Mouse (Mus musculus): Measurements from ENCODE around the gene Tgm1. TPM values are rescaled to one million over a fixed set of nuclear protein-coding genes. Genes with fewer than 3 reads are reported as not detected.

Gene Tgm1
- polyA plus RNA-seq, 1 experiment from 2014 or later, result 3.0 TPM

GRCm38 (mm10) chr14:55721076-55721475 lies 7.3 kb upstream of the Tgm1 start:
- Histone ChIP-seq H3K4me2 (peak overlapping the region; percentile 89), H3K36me3 (ENCODE audit: control insufficient read depth, insufficient read depth, low read length) (peaks cover 11% of the 10 kb centered on the region), H3K27ac (ENCODE audit: low read depth, low read length) (peak overlapping the region; percentile 76; the same call in 1 of the 2 replicates), H3K27me3 (replicated peaks; ENCODE audit: control insufficient read depth, insufficient read depth, low read length) (no peaks in the 10 kb centered on the region), H3K9me3 (ENCODE audit: control insufficient read depth, low read length) (no peaks in the 10 kb centered on the region), H3K4me3 (ENCODE audit: low read depth, low read length) (peak overlapping the region; percentile 75), H3K4me1 (replicated peaks; ENCODE audit: control insufficient read depth, insufficient read depth, low read length) (peaks cover 8% of the 10 kb centered on the region), H3K9ac (ENCODE audit: low read depth, low read length) (peak overlapping the region; percentile 76; the same call in 1 of the 2 replicates)
- DNase-seq (ENCODE audit: low spot score), result no peak
- ATAC-seq (replicated peaks; ENCODE audit: low FRiP score), result no peak
- WGBS, result 68% methylated on average over 6 of the region's 6 CpGs

DNA sequence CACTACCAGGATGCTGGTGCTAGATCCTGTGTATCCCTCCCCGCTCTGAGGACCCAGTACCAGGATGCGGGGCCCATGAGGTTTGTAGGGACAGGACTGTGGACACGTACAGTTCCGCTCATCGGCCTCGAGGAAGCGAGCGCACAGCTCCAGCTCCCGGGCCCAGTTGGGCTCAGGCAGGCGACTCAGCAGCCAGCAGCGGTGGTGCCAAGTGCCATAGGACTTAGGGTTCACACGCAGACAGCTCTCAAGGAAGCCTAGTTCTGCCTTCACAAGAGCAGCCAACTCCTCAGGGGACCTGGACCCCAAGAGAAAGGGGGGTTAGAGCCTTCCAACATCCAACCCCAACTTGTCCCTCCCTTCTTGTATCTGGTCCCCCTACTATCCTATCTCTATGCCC lies 6.9 kb upstream of the Tgm1 start:
- Histone ChIP-seq H3K36me3 (ENCODE audit: control insufficient read depth, insufficient read depth, low read length) (peaks cover 11% of the 10 kb centered on the region), H3K27me3 (replicated peaks; ENCODE audit: control insufficient read depth, insufficient read depth, low read length) (no peaks in the 10 kb centered on the region), H3K4me2 (peak overlapping the region; percentile 89), H3K9ac (ENCODE audit: low read depth, low read length) (no peak overlapping the region), H3K4me3 (ENCODE audit: low read depth, low read length) (no peak overlapping the region), H3K9me3 (ENCODE audit: control insufficient read depth, low read length) (no peaks in the 10 kb centered on the region), H3K27ac (ENCODE audit: low read depth, low read length) (no peak overlapping the region), H3K4me1 (replicated peaks; ENCODE audit: control insufficient read depth, insufficient read depth, low read length) (peaks cover 8% of the 10 kb centered on the region)
- WGBS, result 94% methylated on average over 12 of the region's 12 CpGs
- ATAC-seq (replicated peaks; ENCODE audit: low FRiP score) (no peak), DNase-seq (ENCODE audit: low spot score) (no peak)

GRCm38 (mm10) chr14:55719737-55720136 lies 6.0 kb upstream of the Tgm1 start:
- H3K36me3 ChIP-seq (ENCODE audit: control insufficient read depth, insufficient read depth, low read length), result peaks cover 11% of the 10 kb centered on the region
- 87% methylated on average over 6 of the region's 6 CpGs for WGBS

GRCm38 (mm10) chr14:55716884-55717283 lies 3.2 kb upstream of the Tgm1 start:
- no peak overlapping the region for H3K9ac ChIP-seq (ENCODE audit: low read depth, low read length)
- H3K4me1 ChIP-seq (replicated peaks; ENCODE audit: control insufficient read depth, insufficient read depth, low read length), result peaks cover 25% of the 10 kb centered on the region
- no peaks in the 10 kb centered on the region for H3K9me3 ChIP-seq (ENCODE audit: control insufficient read depth, low read length)
- 0 out of 2 replicates have a peak, but pooled peaks cover 3% of the 10 kb centered on the region for H3K27me3 ChIP-seq (replicated peaks; ENCODE audit: control insufficient read depth, insufficient read depth, low read length)
- 74% methylated on average over 8 of the region's 8 CpGs for WGBS
- peaks cover 11% of the 10 kb centered on the region for H3K36me3 ChIP-seq (ENCODE audit: control insufficient read depth, insufficient read depth, low read length)
- DNase-seq (ENCODE audit: low spot score) (no peak), ATAC-seq (replicated peaks; ENCODE audit: low FRiP score) (no peak)
- no peak overlapping the region for H3K4me2 ChIP-seq
- no peak overlapping the region for H3K27ac ChIP-seq (ENCODE audit: low read depth, low read length)
- H3K4me3 ChIP-seq (ENCODE audit: low read depth, low read length), result no peak overlapping the region

More at GRCm38 (mm10) chr14:55719737-55720136, 6.0 kb upstream of the Tgm1 start:
- ATAC-seq (replicated peaks; ENCODE audit: low FRiP score) (no peak), DNase-seq (ENCODE audit: low spot score) (no peak)
- Histone ChIP-seq H3K9ac (ENCODE audit: low read depth, low read length) (no peak overlapping the region), H3K4me3 (ENCODE audit: low read depth, low read length) (no peak overlapping the region), H3K27ac (ENCODE audit: low read depth, low read length) (no peak overlapping the region), H3K4me2 (no peak overlapping the region), H3K27me3 (replicated peaks; ENCODE audit: control insufficient read depth, insufficient read depth, low read length) (no peaks in the 10 kb centered on the region), H3K4me1 (replicated peaks; ENCODE audit: control insufficient read depth, insufficient read depth, low read length) (peaks cover 11% of the 10 kb centered on the region), H3K9me3 (ENCODE audit: control insufficient read depth, low read length) (no peaks in the 10 kb centered on the region)

DNA sequence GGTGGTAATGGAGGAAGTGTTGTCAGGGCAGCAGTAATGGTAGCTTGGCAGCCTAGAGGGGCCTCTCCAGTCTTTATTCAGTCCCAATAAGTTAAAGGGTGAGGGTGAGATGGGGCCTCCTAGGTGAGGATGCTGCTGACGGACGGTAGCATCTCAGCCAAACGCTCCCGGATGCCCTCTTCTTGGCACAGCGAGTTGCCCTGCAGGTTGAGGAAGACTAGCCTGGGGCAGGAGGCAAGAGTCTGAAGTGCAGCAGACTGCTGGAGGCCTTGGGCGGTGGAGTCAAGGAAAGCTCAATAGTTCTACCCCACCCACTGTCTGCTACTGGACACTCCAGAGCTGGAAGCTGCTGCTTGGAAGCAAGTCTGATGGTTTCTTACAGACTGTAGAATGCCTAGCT lies 2.5 kb upstream of the Tgm1 start:
- Histone ChIP-seq H3K4me1 (replicated peaks; ENCODE audit: control insufficient read depth, insufficient read depth, low read length) (peaks cover 27% of the 10 kb centered on the region), H3K4me2 (no peak overlapping the region), H3K9me3 (ENCODE audit: control insufficient read depth, low read length) (no peaks in the 10 kb centered on the region), H3K27ac (ENCODE audit: low read depth, low read length) (no peak overlapping the region), H3K4me3 (ENCODE audit: low read depth, low read length) (no peak overlapping the region), H3K9ac (ENCODE audit: low read depth, low read length) (no peak overlapping the region), H3K27me3 (replicated peaks; ENCODE audit: control insufficient read depth, insufficient read depth, low read length) (0 out of 2 replicates have a peak, but pooled peaks cover 5% of the 10 kb centered on the region), H3K36me3 (ENCODE audit: control insufficient read depth, insufficient read depth, low read length) (peaks cover 11% of the 10 kb centered on the region)
- DNase-seq (ENCODE audit: low spot score), result no peak
- WGBS, result 88% methylated on average over 6 of the region's 6 CpGs
- ATAC-seq (replicated peaks; ENCODE audit: low FRiP score), result no peak

- H3K27ac ChIP-seq (ENCODE audit: low read depth, low read length), result no peak overlapping the region
- DNase-seq (ENCODE audit: low spot score) (no peak), ATAC-seq (replicated peaks; ENCODE audit: low FRiP score) (no peak)
- H3K4me3 ChIP-seq (ENCODE audit: low read depth, low read length), result no peak overlapping the region
- no peak overlapping the region for H3K4me2 ChIP-seq
- WGBS, result 40% methylated on average over 6 of the region's 6 CpGs
- H3K27me3 ChIP-seq (replicated peaks; ENCODE audit: control insufficient read depth, insufficient read depth, low read length), result 0 out of 2 replicates have a peak, but pooled peaks cover 5% of the 10 kb centered on the region
- peaks cover 30% of the 10 kb centered on the region for H3K4me1 ChIP-seq (replicated peaks; ENCODE audit: control insufficient read depth, insufficient read depth, low read length)
- peaks cover 11% of the 10 kb centered on the region for H3K36me3 ChIP-seq (ENCODE audit: control insufficient read depth, insufficient read depth, low read length)
- H3K9me3 ChIP-seq (ENCODE audit: control insufficient read depth, low read length), result no peaks in the 10 kb centered on the region
- H3K9ac ChIP-seq (ENCODE audit: low read depth, low read length), result no peak overlapping the region
These were observed 1.2 kb upstream of the Tgm1 start for GRCm38 (mm10) chr14:55714893-55715292.

DNA sequence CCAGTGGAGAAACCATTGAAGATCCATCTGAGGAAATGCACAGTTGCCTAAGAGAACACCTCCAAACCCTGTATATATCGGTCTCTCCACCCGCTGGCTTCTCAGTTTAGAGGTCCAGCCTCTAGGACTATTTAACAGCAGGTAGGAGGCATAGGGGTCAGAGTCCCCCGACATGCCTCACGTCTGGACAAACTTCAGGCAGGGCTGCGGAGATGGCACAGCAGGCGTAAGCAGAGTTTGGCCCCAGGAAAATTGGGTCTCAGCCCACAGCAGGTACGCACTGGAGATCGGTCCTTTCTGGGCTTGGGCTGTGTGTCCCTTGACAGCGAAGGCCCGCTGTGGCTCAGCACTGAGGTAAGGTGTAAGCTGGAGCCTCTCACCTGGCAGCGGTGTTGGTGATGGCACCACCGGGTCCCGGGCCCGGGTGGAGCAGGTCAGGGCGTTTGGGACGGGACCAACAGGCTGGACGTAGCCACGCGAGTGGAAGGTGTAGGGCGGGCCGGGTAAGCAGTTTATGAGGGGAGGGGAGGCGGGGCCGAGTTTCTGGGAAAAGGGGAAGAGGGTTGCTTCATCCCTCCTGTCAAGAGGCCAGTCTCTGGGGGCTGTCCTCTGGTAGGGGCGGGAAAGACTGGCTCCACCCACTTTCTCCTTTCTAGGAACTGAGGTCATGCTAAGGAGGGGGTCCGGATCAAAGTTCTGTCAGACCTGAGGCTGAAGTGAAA lies 558 bp downstream of the Tgm1 start:
- H3K4me3 ChIP-seq (ENCODE audit: low read depth, low read length), result peak overlapping the region; percentile 38
- H3K27ac ChIP-seq (ENCODE audit: low read depth, low read length), result no peak overlapping the region
- DNase-seq (ENCODE audit: low spot score), result peak; percentile 41
- WGBS, result 11% methylated on average over 25 of the region's 25 CpGs
- H3K4me2 ChIP-seq, result peak overlapping the region; percentile 72
- 0 out of 2 replicates have a peak, but pooled peaks cover 5% of the 10 kb centered on the region for H3K27me3 ChIP-seq (replicated peaks; ENCODE audit: control insufficient read depth, insufficient read depth, low read length)
- H3K9me3 ChIP-seq (ENCODE audit: control insufficient read depth, low read length), result no peaks in the 10 kb centered on the region
- peaks cover 4% of the 10 kb centered on the region for H3K36me3 ChIP-seq (ENCODE audit: control insufficient read depth, insufficient read depth, low read length)
- peak overlapping the region; percentile 10; the same call in 1 of the 2 replicates for H3K9ac ChIP-seq (ENCODE audit: low read depth, low read length)
- H3K4me1 ChIP-seq (replicated peaks; ENCODE audit: control insufficient read depth, insufficient read depth, low read length), result peaks cover 30% of the 10 kb centered on the region
- ATAC-seq (replicated peaks; ENCODE audit: low FRiP score), result peak; percentile 51

- Histone ChIP-seq H3K4me1 (replicated peaks; ENCODE audit: control insufficient read depth, insufficient read depth, low read length) (peaks cover 37% of the 10 kb centered on the region), H3K4me3 (ENCODE audit: low read depth, low read length) (no peak overlapping the region), H3K36me3 (ENCODE audit: control insufficient read depth, insufficient read depth, low read length) (0 out of 2 replicates have a peak, but pooled peaks cover under 1% of the 10 kb centered on the region), H3K27ac (ENCODE audit: low read depth, low read length) (no peak overlapping the region), H3K4me2 (no peak overlapping the region), H3K9me3 (ENCODE audit: control insufficient read depth, low read length) (no peaks in the 10 kb centered on the region), H3K27me3 (replicated peaks; ENCODE audit: control insufficient read depth, insufficient read depth, low read length) (0 out of 2 replicates have a peak, but pooled peaks cover 5% of the 10 kb centered on the region), H3K9ac (ENCODE audit: low read depth, low read length) (no peak overlapping the region)
- 72% methylated on average over 7 of the region's 7 CpGs for WGBS
- ATAC-seq (replicated peaks; ENCODE audit: low FRiP score), result no peak
- DNase-seq (ENCODE audit: low spot score), result no peak
These were observed 1.9 kb downstream of the Tgm1 start for GRCm38 (mm10) chr14:55711786-55712185.

- ATAC-seq (replicated peaks; ENCODE audit: low FRiP score) (no peak), DNase-seq (ENCODE audit: low spot score) (no peak)
- Histone ChIP-seq H3K27me3 (replicated peaks; ENCODE audit: control insufficient read depth, insufficient read depth, low read length) (0 out of 2 replicates have a peak, but pooled peaks cover 5% of the 10 kb centered on the region), H3K9ac (ENCODE audit: low read depth, low read length) (no peak overlapping the region), H3K9me3 (ENCODE audit: control insufficient read depth, low read length) (no peaks in the 10 kb centered on the region), H3K4me3 (ENCODE audit: low read depth, low read length) (no peak overlapping the region), H3K27ac (ENCODE audit: low read depth, low read length) (no peak overlapping the region), H3K36me3 (ENCODE audit: control insufficient read depth, insufficient read depth, low read length) (no peaks in the 10 kb centered on the region), H3K4me1 (replicated peaks; ENCODE audit: control insufficient read depth, insufficient read depth, low read length) (peaks cover 45% of the 10 kb centered on the region), H3K4me2 (no peak overlapping the region)
- WGBS, result 88% methylated on average over 4 of the region's 4 CpGs
These were observed 4.2 kb downstream of the Tgm1 start for GRCm38 (mm10) chr14:55709509-55709908.
